Mouse (Mus musculus): ENCODE measurements around the gene Jhy.

Jhy gene

DNA sequence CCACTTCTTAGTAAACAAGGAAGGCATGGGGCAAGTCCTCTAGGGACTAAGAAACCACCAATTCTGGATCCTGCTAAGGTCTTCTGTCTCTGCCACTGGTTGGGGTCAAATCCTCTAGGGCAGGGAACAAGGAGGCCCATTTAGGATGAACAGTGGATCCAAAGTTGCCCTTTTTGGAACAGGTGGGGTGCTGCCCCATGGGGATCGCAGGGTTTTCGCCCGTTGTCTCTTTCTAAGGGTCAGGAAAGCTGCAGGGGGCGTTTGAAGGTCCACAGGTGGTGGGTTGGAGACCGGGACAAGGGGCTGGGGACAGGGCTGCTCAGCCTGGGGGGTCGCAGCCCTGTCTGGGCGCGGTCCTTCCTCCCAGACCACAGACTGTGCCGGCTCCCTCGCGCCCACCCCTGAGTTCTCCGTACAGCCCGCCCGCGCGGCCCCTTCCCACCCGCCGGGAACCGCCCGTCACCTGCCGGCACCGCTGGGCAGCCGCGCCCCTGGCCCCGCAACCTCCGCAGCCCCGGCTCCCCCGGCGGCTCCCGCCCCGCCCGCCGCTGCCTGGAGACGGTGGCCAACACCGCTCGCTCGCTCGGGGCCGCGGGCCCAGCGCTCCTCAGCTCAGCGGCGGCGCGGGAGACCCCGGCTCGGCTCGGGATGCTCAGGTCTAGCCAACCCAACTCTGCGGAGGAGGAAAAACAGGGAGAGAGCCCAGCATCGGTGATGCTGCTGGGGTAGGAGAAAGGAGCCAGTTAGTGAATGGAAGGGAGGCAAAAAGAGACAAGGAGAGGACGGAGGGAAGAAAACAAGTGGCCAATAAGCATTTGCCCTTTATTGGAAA lies at the start of gene Jhy:
Jhy (minus strand) TSS at position 533 of the 832 bp plus-strand sequence.
- no peak for DNase-seq (ENCODE audit: low read depth, low spot score)

DNA sequence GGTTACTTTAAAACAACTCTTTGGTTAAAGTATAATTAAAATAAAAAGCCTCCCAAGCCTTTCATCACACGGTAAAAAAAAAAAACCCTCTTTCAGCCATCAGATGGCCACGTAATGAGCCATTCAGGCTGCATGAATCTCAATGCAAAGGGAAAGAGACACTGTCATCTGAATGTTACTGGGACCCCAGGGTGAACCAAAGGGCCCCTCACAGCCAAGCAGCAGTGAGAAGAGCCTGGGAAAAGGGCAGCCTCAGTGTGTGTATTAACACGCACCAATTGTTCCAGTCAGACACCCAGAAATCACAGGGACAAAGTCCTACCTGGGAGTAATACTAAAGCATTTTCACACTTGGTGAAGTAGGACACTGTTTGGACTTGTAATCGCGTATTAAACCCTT lies 48.5 kb upstream of the Jhy start:
- DNase-seq (ENCODE audit: low read depth, low spot score) = no peak

DNA sequence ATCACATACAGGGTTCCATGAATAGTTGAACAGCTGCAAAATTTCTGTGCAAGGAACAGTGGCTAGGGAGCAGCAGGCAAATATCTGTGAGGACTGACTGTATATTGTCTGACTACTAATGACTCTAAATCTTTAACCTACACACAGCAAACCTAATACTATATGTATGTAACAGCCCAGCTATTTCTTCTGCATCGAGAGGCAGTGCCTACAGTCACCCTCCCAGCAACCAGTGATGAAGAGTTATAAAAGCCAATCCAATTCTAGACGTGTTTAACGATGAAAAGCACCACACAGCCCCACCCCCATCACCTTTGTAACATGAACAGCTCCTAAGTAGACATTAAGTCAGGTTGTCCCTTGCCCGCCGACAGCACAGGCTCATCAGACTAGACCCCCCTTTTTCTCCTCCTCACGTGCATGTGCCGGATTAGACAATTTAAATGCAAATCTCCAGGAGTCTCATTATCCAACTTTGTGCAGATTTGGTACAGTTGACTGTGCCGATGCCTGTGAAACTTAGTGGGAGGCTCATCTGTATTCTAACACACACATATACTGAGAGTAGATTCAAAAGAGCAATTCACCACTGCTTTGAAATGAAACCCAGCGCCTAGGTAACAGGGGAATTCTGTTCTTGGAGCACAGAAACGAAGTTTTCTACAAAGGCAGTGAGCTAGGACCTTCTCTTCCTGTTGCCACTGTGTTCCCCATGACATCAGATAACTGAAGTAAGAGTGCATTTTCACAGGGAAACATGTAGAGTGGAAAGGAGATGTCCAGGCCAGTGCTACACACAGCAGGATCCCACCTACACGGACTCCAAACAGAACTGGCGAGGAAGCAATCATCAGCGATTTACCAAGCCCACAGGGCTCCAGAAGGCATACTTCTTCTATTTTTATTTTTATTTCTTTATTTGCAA lies 47.9 kb upstream of the Jhy start:
- no peak for DNase-seq (ENCODE audit: low read depth, low spot score)

DNA sequence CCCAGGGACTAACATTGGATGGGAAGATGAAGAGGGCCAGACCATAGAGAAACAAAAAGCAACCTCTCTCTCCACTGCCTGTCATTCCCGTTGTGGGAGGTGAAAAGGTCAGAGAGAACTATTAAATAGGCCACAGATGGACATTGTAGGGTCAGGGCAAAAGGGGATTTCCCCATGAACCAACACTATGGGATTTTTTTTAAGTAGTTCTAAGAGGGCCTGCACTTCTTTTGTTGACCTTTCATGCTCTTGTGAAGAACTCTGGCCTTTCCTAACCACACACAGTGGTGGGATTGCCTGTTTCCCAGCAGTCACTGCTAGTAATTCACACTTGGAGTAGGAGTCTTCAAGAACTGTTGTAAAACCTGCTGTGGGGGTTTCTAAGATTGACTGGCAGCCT lies 43.9 kb upstream of the Jhy start:
- DNase-seq (ENCODE audit: low read depth, low spot score) = no peak

DNA sequence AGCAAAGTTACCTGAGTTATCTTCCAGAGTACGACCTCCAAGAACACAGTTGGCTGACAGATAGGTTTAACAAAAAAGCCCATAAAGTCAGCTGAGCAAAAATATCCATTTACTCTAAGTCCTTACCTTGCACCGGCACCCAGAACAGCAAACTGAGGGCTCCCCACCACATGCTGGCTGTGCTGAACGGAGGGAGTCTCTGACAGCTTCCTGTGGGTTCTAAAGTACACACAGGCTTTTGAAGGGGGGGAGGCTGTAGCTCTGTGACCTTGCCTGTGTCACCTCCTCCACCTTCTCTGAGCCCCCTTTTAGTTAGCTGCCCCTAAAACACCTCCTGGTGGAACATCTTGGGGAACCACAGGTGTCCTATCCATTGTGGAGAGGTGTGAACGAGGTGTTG lies 40.5 kb upstream of the Jhy start, which contains the start of gene Crtam:
Crtam (minus strand) TSS at position 214 of the 400 bp plus-strand sequence.
- DNase-seq (ENCODE audit: low read depth, low spot score) = no peak

DNA sequence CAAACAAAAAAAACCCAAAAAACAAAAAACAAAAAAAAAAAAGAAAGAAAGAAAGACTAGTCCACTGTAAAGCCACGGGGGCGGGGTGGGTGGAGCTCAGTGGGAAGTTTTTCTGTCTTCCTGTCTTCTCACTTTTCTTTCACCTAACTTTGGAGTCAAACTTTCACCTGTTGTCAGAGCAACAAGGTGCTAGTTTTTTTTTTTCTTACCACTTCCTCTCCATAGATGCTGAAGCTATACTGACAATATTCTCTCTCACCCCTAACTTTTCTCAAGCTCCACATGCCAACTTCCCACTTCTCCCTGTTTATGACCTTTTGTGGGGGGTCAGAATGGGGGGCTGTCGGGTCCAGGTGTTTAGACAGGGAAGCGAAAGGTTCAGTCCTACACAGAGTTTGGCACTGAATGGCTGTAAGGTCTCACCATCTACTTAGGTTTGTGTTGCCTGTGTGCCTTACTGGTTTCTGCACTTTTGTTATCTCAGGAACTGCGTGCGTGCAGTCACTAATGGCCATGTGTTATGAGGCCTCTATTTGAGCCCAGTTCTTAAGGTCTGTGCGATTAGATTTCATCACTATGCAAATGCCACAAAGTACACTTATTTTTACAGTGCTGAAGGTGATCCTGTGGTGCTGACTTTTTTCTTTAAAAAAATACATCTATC lies 33.3 kb upstream of the Jhy start:
- DNase-seq (ENCODE audit: low read depth, low spot score) = no peak

DNA sequence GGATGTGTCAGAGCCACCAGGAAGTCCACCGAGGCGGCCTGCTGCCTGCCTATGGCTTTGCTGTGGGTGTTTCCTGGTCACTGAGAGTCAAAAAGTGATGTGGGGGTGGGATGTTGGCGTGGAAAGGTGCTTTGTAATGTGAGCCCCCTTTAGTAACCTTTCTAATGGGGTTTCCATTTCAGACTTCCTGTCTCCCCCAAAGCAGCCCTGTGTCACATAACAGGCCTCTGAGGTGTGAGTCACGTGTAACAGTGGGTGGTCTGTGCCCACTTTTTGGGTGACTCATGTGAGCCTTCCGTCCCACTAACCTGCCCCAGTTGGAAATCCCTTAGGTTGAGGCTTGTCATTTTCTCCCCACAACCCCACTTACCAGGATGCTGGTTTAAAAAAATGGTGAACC lies 30.2 kb upstream of the Jhy start:
- no peak for DNase-seq (ENCODE audit: low read depth, low spot score)

DNA sequence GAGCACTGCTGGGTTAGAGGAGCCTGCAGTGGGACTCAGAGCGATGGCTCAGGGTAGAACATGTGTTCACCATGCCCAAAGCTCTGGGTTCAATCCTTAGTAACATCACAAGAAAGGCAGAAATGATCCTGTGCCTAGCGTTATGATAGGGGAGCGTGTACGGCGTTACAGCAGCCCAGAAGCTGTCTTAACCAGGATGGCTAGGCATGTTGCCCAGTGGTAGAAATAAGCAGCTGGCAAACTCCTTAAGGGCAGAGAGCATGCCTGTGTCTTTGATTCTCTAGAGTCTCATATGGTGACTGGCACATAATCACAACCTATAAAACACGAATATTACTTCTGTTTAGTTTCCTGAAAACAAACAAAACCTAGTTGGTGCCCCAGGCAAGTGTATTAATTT lies 27.6 kb upstream of the Jhy start:
- DNase-seq (ENCODE audit: low read depth, low spot score) = no peak

DNA sequence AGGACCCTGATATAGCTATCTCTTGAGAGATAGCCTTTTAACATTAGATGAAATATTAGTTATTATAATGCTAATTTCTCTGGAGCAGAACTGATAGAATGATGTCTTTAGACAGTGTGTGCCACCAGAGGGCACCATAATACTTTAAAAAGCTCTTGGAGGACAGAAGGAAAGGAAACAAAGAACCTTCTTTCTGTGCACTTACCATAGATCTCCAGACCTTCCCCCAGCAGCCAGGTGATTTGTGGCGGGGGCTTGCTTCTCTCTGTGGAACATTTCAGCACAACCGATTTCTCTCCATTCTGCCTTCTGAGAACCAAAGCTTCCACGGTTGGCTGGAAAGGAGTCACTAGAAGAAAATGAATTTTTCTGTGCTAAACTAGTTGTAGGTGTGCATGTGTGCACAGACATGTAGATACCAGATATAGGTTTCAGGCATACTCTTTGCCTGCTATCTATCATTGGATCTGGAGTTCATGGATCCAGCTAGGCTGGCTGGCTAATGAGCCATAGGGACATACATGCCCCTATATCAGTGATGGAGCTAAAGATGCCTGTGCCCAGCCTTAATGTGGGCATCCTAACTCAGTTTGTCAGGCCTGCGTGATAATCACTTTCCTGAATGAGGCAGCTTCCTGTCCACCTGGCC lies 26.1 kb upstream of the Jhy start:
- peak; percentile 56 for DNase-seq (ENCODE audit: low read depth, low spot score)

DNA sequence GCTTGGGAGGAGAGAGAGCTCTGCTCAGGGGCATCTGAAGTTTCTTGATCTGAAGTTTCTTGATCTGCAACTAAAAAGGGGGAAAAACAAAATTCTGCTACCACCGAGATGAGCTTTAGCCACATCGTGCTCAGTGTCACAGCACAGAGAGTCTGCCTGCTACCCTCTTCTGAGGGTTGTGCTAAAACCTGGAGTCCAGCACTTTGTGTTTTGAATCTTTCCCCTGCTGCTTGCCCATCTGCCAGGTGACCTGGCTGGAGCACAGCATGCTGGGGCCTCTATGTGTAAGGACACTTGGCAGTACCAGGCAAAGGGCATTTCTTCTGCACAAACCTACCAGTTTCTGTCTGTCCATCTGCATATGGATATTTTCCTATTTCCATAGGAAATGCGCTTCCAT lies 20.4 kb upstream of the Jhy start:
- DNase-seq (ENCODE audit: low read depth, low spot score) = no peak

DNA sequence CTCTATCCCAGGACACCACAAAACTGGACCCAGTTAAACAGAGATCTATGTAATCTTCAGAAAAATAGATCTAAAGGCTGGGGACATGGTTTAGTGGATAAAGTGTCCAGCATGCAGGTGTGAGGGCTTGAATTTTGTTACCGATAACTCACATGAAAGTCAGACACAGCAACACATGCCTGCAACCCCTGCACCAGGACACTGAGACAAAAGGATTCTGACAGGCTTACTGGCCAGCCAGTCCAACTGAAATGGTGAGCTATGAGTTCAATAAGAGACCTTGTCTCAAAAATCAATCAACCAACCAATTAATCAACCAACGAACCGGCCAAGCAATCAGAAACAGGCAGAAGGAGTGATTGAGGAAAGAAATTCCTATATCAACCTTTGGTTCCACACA lies 19.8 kb upstream of the Jhy start:
- DNase-seq (ENCODE audit: low read depth, low spot score) = no peak

DNA sequence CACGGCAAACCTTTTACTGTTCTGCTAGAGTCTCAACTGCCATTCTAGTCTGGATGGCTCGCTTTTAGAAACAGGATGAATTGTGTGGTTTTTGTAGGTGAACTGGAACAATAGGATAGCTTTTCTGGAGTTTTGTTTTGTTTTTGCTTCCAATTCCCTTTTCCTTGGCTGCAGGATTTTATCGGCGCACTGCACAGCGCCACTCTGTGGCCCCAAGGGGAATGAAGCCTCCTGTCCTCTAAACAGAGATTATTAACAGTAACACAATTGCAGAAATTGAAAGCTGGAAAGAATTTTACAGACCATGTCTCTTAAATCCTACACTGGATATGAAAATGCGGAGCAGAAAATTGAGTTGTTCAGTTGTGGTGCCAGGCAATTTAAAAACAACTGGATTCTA lies 18.6 kb upstream of the Jhy start:
- peak; percentile 30 for DNase-seq (ENCODE audit: low read depth, low spot score)

DNA sequence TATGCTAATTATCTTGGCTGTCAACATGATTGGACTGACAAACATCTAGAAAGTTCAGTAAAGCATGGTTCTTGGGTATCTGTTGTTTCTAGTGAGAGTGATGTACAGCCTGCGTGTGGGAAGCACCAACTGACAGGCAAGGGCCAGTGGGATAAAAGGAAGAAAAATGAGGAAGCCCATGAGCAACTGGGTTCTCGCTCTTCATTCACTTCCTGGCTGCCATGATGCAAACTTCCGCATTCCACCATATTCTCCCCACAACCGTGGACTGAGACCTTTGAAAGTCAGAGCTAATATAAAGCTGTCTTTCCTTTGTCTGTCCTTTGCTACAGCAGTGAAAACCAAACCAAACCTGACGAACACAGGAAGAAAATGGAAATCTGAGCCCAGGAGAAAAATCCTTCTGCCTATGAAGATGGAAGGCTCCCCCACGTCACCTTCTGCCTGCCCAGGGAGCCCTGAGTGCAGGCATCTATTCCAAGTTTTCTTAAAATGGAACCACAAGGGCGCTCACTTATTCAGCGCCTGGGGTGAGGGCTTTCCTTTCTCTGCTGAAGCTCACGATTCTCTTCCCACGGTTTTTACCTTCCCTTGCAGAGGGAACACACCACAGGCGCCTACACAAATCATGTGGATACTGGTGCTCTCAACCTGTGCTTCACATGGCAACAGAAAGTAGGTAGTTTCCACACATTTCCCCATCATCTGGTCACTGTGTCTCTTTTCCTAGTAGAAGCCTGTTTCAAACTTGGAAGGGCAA lies 10.3 kb upstream of the Jhy start:
- DNase-seq (ENCODE audit: low read depth, low spot score) = no peak

DNA sequence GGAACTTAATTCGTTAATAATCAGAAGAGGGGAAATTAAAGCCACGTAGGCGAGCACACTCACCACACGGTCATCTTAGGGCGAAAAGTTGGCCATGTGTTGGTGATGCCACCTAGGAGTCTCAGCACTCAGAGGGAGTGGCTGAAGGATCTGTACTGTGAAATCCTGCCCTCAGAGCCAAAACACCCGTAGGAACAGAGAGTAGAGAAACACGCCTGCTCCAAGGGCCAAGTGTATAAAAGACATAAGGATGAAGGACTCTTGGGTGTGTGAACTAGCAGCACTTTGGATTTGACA lies 448 bp upstream of the Jhy start:
- DNase-seq (ENCODE audit: low read depth, low spot score) = no peak

DNA sequence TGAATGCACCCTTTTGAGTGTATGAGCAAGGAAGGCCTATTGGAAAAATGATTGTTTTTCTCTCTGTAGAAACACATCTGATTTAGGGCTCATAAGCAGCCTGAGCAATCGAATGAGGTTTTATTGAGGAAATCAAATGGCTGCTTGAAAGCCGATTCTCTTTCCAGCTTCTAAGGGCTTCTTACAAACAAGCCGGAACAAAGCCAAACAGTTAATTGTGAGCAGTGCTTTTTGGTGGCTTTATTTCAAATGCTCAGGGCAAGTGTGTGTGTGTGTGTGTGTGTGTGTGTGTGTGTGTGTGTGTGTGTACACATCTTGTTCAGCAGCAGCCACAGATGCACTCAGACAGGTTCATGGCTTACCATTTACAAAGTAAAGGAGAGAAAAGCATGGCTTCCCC lies 2.5 kb downstream of the Jhy start:
- DNase-seq (ENCODE audit: low read depth, low spot score) = no peak

DNA sequence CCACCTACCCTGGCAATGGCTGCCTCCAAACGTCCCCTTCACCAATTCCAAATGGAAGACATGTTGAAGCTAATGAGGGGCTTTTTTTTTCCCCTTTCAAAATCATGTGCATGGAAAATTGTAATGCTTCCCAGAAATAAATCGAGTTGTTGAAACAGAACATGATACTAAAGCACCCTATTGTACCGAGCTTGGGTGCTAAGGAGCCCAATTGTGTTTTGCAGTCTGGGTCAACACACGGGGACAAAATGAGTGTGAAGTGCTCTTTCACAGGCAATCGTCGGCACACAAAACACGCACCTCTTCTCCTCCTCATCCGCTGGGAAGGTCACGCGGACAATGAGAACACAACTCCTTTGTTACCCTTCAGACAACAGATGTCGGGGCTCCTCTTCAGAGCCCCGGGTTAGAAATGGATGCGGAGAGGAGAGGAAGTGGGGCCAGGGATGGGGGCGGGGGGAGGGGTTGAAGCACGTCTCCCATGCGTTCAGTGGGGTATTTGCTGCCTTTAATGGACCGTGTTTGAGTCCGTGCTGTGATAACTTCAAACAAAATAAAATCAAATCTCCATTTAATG lies 14.8 kb downstream of the Jhy start:
- DNase-seq (ENCODE audit: low read depth, low spot score) = no peak

DNA sequence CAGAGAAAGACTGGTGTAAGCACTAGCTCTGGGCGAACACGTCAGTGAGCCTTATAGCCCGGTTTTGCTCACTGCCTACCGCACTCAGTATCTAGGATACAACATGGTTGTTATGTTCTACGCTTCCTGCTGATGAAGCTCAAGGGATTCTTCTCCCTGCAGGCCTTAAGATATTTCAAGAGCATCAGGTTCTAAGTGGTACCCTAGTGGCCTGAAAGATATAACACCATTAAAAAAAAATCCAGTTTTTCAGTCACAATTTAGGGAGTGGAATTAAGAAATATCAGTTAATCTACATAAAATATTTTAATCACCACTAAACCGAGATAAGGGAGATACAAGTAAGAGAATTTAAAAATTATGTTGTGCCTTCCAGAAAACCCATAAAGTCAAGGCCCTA lies 15.4 kb downstream of the Jhy start:
- no peak for DNase-seq (ENCODE audit: low read depth, low spot score)

DNA sequence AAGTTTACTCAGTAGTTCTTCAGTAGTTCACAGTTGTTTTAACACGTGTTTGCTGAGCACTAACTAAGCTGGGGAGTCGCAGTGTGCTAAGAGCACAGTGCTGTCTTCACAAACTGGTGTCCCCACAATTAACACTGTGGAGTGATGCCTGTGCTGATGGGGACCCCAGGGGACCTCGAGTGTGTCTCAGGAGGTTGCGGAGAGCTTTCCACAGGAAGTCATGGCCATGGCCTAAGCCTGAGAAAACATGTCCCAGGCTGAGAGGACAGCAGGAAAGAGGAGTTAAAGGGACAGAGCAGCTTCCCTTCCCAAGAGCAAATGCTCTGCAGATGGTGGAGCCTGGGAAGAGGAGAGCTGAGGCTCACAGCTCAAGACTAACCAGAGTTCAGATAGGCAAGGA lies 16.8 kb downstream of the Jhy start:
- DNase-seq (ENCODE audit: low read depth, low spot score) = no peak

DNA sequence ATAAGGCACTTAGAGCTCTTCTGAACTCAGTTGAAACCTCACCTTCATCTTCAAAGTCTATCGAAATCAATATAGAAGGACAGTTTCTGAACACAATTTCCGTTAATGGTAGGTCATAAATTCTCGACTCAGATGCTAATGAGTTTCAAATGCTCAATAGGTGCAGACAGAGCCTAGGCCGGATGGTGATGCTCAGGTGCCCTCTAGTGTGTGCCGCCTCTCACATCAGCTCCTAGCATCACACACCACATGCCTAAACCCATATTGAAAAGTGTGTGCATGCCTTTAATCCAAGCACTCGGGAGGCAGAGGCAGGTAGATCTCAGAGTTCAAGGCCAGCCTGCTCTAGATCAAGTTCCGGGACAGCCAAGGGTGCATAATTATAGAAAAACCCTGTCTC lies 26.5 kb downstream of the Jhy start:
- no peak for DNase-seq (ENCODE audit: low read depth, low spot score)

DNA sequence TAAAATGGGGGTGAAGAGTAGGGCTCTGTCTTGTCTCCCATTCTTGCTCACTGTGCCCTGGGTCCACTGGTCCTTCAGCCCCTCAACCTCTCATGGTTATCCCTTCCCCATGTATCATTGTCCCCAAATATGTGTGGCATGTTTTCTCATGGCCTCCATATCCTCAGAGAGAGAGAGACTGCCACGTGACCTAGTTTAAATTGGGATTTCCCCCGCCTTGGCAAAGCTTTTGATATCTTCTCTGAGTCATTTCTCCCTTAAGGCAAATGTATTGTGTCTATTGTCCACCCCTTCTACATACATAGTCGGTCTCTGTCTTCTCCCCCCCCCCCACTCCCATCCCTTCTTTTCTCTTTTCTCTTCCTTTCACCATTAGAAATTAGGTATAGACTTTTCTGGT lies 30.6 kb downstream of the Jhy start:
- no peak for DNase-seq (ENCODE audit: low read depth, low spot score)

Measured in embryo, embryonic 11.5 days (tissue).